43 mouse cellular contexts compared by ENCODE assay signal in genomic region chr1:133315775-133316174, GRCm38 (mm10). TPM values are rescaled to one million over a fixed set of nuclear protein-coding genes. Genes with fewer than 3 reads are reported as not detected.
"Had no signal": no experiment of that assay in that cellular context is flagged by ENCODE, and none has a peak within 500 bp of the region (broad histone marks: within the 10 kb centered on the region; RNA-seq: fewer than 3 reads in every experiment).

No protein-coding gene starts in this region.

- DNase-seq: gastrocnemius, postnatal 10 days; gastrocnemius, postnatal 25 days; heart, adult 18-20 months; heart, postnatal 10 days; heart, postnatal 4 days; kidney, adult 18-20 months; kidney, adult 8-10 months; kidney, postnatal 10 days; kidney, postnatal 25 days; kidney, postnatal 4 days; layer of hippocampus, postnatal 36 days; left cerebral cortex, postnatal 4 days had no signal

- H3K4me3 ChIP-seq: gastrocnemius, adult 2 months; heart, embryonic 10.5 days; heart, embryonic 12.5 days; hindbrain, embryonic 10.5 days; hindbrain, embryonic 12.5 days; intestine, embryonic 15.5 days; layer of hippocampus, adult 2 months; limb, embryonic 13.5 days; limb, embryonic 15.5 days; liver, embryonic 12.5 days had no signal

- H3K4me1 ChIP-seq: intestine, embryonic 15.5 days; limb, embryonic 13.5 days had no signal

- H3K27ac ChIP-seq: gastrocnemius, adult 2 months; heart, embryonic 10.5 days; hindbrain, embryonic 10.5 days; hindbrain, embryonic 12.5 days; hindbrain, embryonic 14.5 days; intestine, embryonic 15.5 days; layer of hippocampus, adult 2 months; limb, embryonic 13.5 days; limb, embryonic 15.5 days; liver, embryonic 12.5 days; liver, embryonic 14.5 days had no signal

- H3K9me3 ChIP-seq: heart, embryonic 10.5 days; heart, embryonic 12.5 days; hindbrain, embryonic 12.5 days; intestine, embryonic 15.5 days; limb, embryonic 13.5 days; limb, embryonic 15.5 days had no signal

- H3K27me3 ChIP-seq: heart, embryonic 12.5 days; hindbrain, embryonic 12.5 days; intestine, embryonic 15.5 days; limb, embryonic 15.5 days; liver, embryonic 12.5 days had no signal

- ATAC-seq: hindbrain, embryonic 16.5 days; inflammation-experienced regulatory T-cells, adult 6 months; intestine, embryonic 15.5 days; intestine, postnatal 0 days; liver, embryonic 12.5 days had no signal

- H3K9ac ChIP-seq: heart, embryonic 12.5 days; hindbrain, embryonic 12.5 days; hindbrain, embryonic 14.5 days; intestine, embryonic 15.5 days; limb, embryonic 13.5 days; limb, embryonic 15.5 days; liver, embryonic 12.5 days; liver, embryonic 14.5 days had no signal

- H3K36me3 ChIP-seq: heart, embryonic 10.5 days; heart, embryonic 12.5 days; hindbrain, embryonic 10.5 days; hindbrain, embryonic 12.5 days; intestine, embryonic 15.5 days; limb, embryonic 13.5 days; limb, embryonic 15.5 days; liver, embryonic 12.5 days had no signal

- H3K4me2 ChIP-seq: heart, embryonic 12.5 days; hindbrain, embryonic 12.5 days; hindbrain, embryonic 14.5 days; intestine, embryonic 15.5 days; limb, embryonic 13.5 days; limb, embryonic 15.5 days; liver, embryonic 12.5 days had no signal

RNA-seq across cellular contexts. Expression of gene Kiss1, which starts 5.9 kb away (rescaled TPM):
- total RNA-seq: gastrocnemius, adult 2 months; gastrocnemius, postnatal 10 days; gastrocnemius, postnatal 25 days; gastrocnemius, postnatal 4 days; granulocyte monocyte progenitor cell, adult 5-6 weeks; heart, adult 18-20 months; heart, adult 8-10 months; heart, postnatal 10 days; heart, postnatal 25 days; heart, postnatal 4 days; layer of hippocampus, adult 2 months; layer of hippocampus, postnatal 36 days; left cerebral cortex, adult 18-20 months; left cerebral cortex, adult 8-10 months; left cerebral cortex, postnatal 10 days; left cerebral cortex, postnatal 4 days; liver, adult 2 months had no signal
- polyA plus RNA-seq: heart, embryonic 10.5 days; heart, embryonic 12.5 days; heart, embryonic 14.5 days; heart, embryonic 16.5 days; hindbrain, embryonic 10.5 days; hindbrain, embryonic 12.5 days; hindbrain, embryonic 14.5 days; hindbrain, embryonic 16.5 days; inflammation-experienced regulatory T-cells, adult 6 months; intestine, embryonic 15.5 days; intestine, postnatal 0 days; kidney, embryonic 14.5 days; kidney, embryonic 16.5 days; limb, embryonic 11.5 days; limb, embryonic 13.5 days; limb, embryonic 15.5 days; liver, adult 2 months; liver, embryonic 12.5 days; liver, embryonic 14.5 days; liver, embryonic 16.5 days had no signal

RNA-seq across cellular contexts. Expression of gene Golt1a, which starts 6.2 kb away (rescaled TPM):
- total RNA-seq: gastrocnemius, adult 2 months; gastrocnemius, postnatal 10 days; gastrocnemius, postnatal 25 days; gastrocnemius, postnatal 4 days; granulocyte monocyte progenitor cell, adult 5-6 weeks; heart, adult 18-20 months; heart, adult 8-10 months; heart, postnatal 10 days; heart, postnatal 25 days; heart, postnatal 4 days; layer of hippocampus, adult 2 months; layer of hippocampus, postnatal 10 days; layer of hippocampus, postnatal 36 days had no signal
- polyA plus RNA-seq: heart, embryonic 12.5 days; heart, embryonic 14.5 days; heart, embryonic 16.5 days; hindbrain, embryonic 10.5 days; hindbrain, embryonic 12.5 days; hindbrain, embryonic 14.5 days; hindbrain, embryonic 16.5 days; inflammation-experienced regulatory T-cells, adult 6 months; limb, embryonic 11.5 days; limb, embryonic 13.5 days; limb, embryonic 15.5 days had no signal

RNA-seq across cellular contexts. Expression of gene Ren1, which starts 34.5 kb away (rescaled TPM):
- total RNA-seq: gastrocnemius, postnatal 10 days; gastrocnemius, postnatal 25 days; gastrocnemius, postnatal 4 days; granulocyte monocyte progenitor cell, adult 5-6 weeks; heart, adult 18-20 months; layer of hippocampus, adult 2 months; layer of hippocampus, postnatal 36 days; left cerebral cortex, adult 18-20 months; left cerebral cortex, adult 8-10 months; left cerebral cortex, postnatal 10 days; left cerebral cortex, postnatal 25 days; left cerebral cortex, postnatal 4 days; liver, adult 2 months had no signal
- polyA plus RNA-seq: heart, embryonic 14.5 days; inflammation-experienced regulatory T-cells, adult 6 months; limb, embryonic 11.5 days had no signal

RNA-seq across cellular contexts. Expression of gene Etnk2, which starts 47.6 kb away (rescaled TPM):
- total RNA-seq: granulocyte monocyte progenitor cell, adult 5-6 weeks had no signal
- polyA plus RNA-seq: inflammation-experienced regulatory T-cells, adult 6 months had no signal
